Mouse (Mus musculus): ENCODE measurements around the gene Smagp.

GRCm38 (mm10) chr15:100577972-100578371 lies 58.8 kb downstream of the Smagp start:
- TF ChIP-seq POLR2A (IDR thresholded peaks at IDR 0.05; ENCODE audit: borderline replicate concordance, extremely low read depth, low read depth, low read length) (no peak), CTCF (IDR thresholded peaks at IDR 0.05; ENCODE audit: insufficient read depth, low read length) (no peak)
